Mouse (Mus musculus): Measurements from ENCODE around the gene Usp21. TPM values are rescaled to one million over a fixed set of nuclear protein-coding genes. Genes with fewer than 3 reads are reported as not detected.

Usp21 gene
- polyA plus RNA-seq, 1 experiment from 2014 or later = 15.1 TPM

GRCm38 (mm10) chr1:171235791-171236190 is 52.0 kb downstream of the Usp21 start:
- DNase-seq (no peak), ATAC-seq (no peak)
- H3K4me1 ChIP-seq (ENCODE audit: insufficient read depth) = peaks cover 15% of the 10 kb centered on the region
- H3K27ac ChIP-seq (ENCODE audit: low read depth) = no peak overlapping the region
- TF ChIP-seq CTCF (IDR thresholded peaks at IDR 0.05; ENCODE audit: low read depth) (no peak), EP300 (IDR thresholded peaks at IDR 0.05; ENCODE audit: low read depth) (no peak)
- H3K27me3 ChIP-seq (ENCODE audit: insufficient read depth, low read length) = no peaks in the 10 kb centered on the region
- no peak overlapping the region for H3K9ac ChIP-seq (replicated peaks)
- peaks cover 57% of the 10 kb centered on the region for H3K36me3 ChIP-seq (replicated peaks; ENCODE audit: insufficient read depth, low read length)
- no peaks in the 10 kb centered on the region for H3K9me3 ChIP-seq (ENCODE audit: low read length)
- no peak overlapping the region for H3K4me2 ChIP-seq (ENCODE audit: low read depth, low read length)
- 67% methylated on average over 4 of the region's 4 CpGs for WGBS (ENCODE audit: insufficient replicate concordance)
- H3K4me3 ChIP-seq (ENCODE audit: low read depth, low read length) = no peak overlapping the region

- WGBS (ENCODE audit: insufficient replicate concordance) = 66% methylated on average over 4 of the region's 4 CpGs
- no peaks in the 10 kb centered on the region for H3K27me3 ChIP-seq (ENCODE audit: insufficient read depth, low read length)
- no peak overlapping the region for H3K9ac ChIP-seq (replicated peaks)
- ATAC-seq (no peak), DNase-seq (no peak)
- TF ChIP-seq EP300 (IDR thresholded peaks at IDR 0.05; ENCODE audit: low read depth) (no peak), CTCF (IDR thresholded peaks at IDR 0.05; ENCODE audit: low read depth) (no peak)
- H3K4me1 ChIP-seq (ENCODE audit: insufficient read depth) = peaks cover 23% of the 10 kb centered on the region
- peaks cover 51% of the 10 kb centered on the region for H3K36me3 ChIP-seq (replicated peaks; ENCODE audit: insufficient read depth, low read length)
- H3K9me3 ChIP-seq (ENCODE audit: low read length) = no peaks in the 10 kb centered on the region
- peak overlapping the region; percentile 52 for H3K4me2 ChIP-seq (ENCODE audit: low read depth, low read length)
- H3K27ac ChIP-seq (ENCODE audit: low read depth) = peak overlapping the region; percentile 82
- peak overlapping the region; percentile 48; the same call in 1 of the 2 replicates for H3K4me3 ChIP-seq (ENCODE audit: low read depth, low read length)
Measured at GRCm38 (mm10) chr1:171234538-171234937, 53.3 kb downstream of the Usp21 start.

DNA sequence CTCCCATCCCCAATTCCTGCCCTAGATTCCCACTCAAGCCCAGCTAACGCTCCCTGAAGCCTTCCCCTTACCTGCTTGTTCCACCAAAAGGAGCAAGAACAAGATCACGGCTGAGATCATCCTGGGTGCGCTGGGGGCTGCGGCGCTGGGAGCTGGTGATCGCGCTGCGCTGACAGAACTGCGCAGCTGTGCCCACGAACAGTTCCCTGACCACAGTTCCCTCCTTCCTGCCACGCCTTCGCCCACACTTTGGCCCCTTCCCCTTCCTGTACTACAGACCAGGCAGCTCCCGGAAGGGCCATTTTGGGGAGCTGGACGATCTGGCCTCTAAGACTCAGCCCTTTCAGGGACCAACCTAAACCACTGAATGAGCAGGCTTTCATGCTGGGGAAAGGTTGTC is 53.7 kb downstream of the Usp21 start, which contains the start of gene Fcer1g:
Fcer1g (minus strand) TSS at position 240 of the 400 bp plus-strand sequence.
- WGBS (ENCODE audit: insufficient replicate concordance) = 43% methylated on average over 14 of the region's 14 CpGs
- TF ChIP-seq EP300 (IDR thresholded peaks at IDR 0.05; ENCODE audit: low read depth) (no peak), CTCF (IDR thresholded peaks at IDR 0.05; ENCODE audit: low read depth) (no peak)
- Histone ChIP-seq H3K27ac (ENCODE audit: low read depth) (peak within 1 kb of the TSS; percentile 82), H3K4me3 (ENCODE audit: low read depth, low read length) (peak within 1 kb of the TSS; percentile 48), H3K9ac (replicated peaks) (peak within 1 kb of the TSS; percentile 16), H3K36me3 (replicated peaks; ENCODE audit: insufficient read depth, low read length) (peaks cover 47% of the 10 kb centered on the region), H3K4me1 (ENCODE audit: insufficient read depth) (peaks cover 23% of the 10 kb centered on the region), H3K4me2 (ENCODE audit: low read depth, low read length) (peak within 1 kb of the TSS; percentile 52), H3K9me3 (ENCODE audit: low read length) (no peaks in the 10 kb centered on the region), H3K27me3 (ENCODE audit: insufficient read depth, low read length) (no peaks in the 10 kb centered on the region)
- DNase-seq = peak; percentile 61
- ATAC-seq = peak; percentile 47

DNA sequence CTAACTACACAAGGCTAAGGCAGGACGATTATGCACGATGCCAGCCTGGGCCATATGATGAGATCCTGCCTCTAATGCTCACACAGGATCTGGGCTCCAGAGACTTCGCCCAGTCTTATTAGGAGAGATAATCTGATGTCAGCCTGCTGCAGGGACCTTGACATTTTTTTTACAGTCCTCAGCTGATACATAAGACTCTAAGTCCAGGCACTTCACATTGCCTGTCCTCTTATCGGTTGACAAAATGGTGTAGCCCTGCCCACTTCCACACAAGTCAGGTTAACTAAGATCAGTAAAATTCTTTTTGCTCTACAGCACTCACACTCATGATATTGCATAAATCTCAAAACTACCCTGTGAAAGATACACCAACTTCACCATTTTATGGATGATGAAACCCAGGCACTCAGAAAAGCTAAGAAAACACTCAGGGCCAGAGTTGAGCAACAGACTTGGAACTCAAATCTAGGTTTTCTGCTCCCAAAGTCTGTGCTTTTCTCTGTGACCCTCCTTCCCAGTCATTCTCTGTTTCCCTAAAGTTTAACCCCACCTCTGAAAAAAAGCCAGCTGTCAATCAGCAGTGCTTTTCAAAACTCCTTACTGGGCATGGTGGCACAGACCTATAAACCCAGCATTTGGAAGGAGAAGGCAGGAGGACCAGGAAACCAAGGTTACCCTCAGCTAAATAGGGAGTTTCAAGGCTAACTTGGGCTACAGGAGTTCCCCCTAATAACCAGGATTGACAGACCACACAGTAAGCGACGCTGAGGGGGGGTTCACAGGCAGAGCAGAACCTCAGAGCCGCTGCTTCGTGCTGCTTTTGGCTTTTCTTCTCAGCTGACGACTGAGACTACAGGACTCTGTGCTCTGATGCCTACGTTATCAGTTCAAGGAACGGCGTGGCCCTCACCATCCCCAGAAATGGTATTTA is 54.7 kb downstream of the Usp21 start:
- H3K27ac ChIP-seq (ENCODE audit: low read depth) = peak overlapping the region; percentile 82
- peaks cover 23% of the 10 kb centered on the region for H3K4me1 ChIP-seq (ENCODE audit: insufficient read depth)
- H3K9ac ChIP-seq (replicated peaks) = peak overlapping the region; percentile 16
- ATAC-seq = no peak
- peak overlapping the region; percentile 51 for H3K4me2 ChIP-seq (ENCODE audit: low read depth, low read length)
- peak overlapping the region; percentile 48 for H3K4me3 ChIP-seq (ENCODE audit: low read depth, low read length)
- no peaks in the 10 kb centered on the region for H3K27me3 ChIP-seq (ENCODE audit: insufficient read depth, low read length)
- H3K9me3 ChIP-seq (ENCODE audit: low read length) = no peaks in the 10 kb centered on the region
- 42% methylated on average over 12 of the region's 12 CpGs for WGBS (ENCODE audit: insufficient replicate concordance)
- H3K36me3 ChIP-seq (replicated peaks; ENCODE audit: insufficient read depth, low read length) = peaks cover 38% of the 10 kb centered on the region
- TF ChIP-seq EP300 (IDR thresholded peaks at IDR 0.05; ENCODE audit: low read depth) (no peak), CTCF (IDR thresholded peaks at IDR 0.05; ENCODE audit: low read depth) (no peak)
- no peak for DNase-seq

DNA sequence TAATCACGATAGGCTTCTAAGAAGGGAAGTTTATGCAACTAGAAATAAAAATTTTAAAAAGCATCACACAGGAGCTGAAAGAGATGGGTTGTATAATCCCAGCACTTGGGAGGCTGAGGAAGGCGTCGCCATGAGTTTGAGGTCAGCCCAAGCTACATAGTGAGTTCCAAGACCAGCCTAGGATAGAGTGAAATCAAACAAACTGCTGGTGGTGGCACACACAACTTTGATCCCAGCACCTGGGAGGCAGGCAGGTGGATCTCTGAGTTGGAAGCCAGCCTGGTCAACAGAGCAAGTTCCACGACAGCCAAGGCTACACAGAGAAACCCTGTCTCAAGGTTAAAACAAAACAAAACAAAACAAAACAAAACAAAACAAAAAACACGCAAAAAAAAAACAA is 55.4 kb downstream of the Usp21 start:
- no peak for ATAC-seq
- peaks cover 23% of the 10 kb centered on the region for H3K4me1 ChIP-seq (ENCODE audit: insufficient read depth)
- H3K9ac ChIP-seq (replicated peaks) = no peak overlapping the region
- no peak for TF ChIP-seq CTCF (IDR thresholded peaks at IDR 0.05; ENCODE audit: low read depth)
- TF ChIP-seq EP300 (IDR thresholded peaks at IDR 0.05; ENCODE audit: low read depth) = no peak
- H3K9me3 ChIP-seq (ENCODE audit: low read length) = no peaks in the 10 kb centered on the region
- peak overlapping the region; percentile 51 for H3K4me2 ChIP-seq (ENCODE audit: low read depth, low read length)
- 53% methylated on average over 5 of the region's 5 CpGs for WGBS (ENCODE audit: insufficient replicate concordance)
- peak overlapping the region; percentile 48 for H3K4me3 ChIP-seq (ENCODE audit: low read depth, low read length)
- no peak for DNase-seq
- peaks cover 31% of the 10 kb centered on the region for H3K36me3 ChIP-seq (replicated peaks; ENCODE audit: insufficient read depth, low read length)
- peak overlapping the region; percentile 82 for H3K27ac ChIP-seq (ENCODE audit: low read depth)
- no peaks in the 10 kb centered on the region for H3K27me3 ChIP-seq (ENCODE audit: insufficient read depth, low read length)

Other genes with a start within 250 kb of the Usp21 start
- gene Fcgr3, start 223.1 kb downstream of the Usp21 start, polyA plus RNA-seq (2015; fragmentation: Nextera tagmentation; extraction: Ambion mirVana) = 40.3 and 41.8 TPM in 2 replicates
- gene Cfap126, start 174.1 kb downstream of the Usp21 start, polyA plus RNA-seq (2015; fragmentation: Nextera tagmentation; extraction: Ambion mirVana) = 0.90 and 1.5 TPM in 2 replicates
- 207 and 212 TPM in 2 replicates for gene Sdhc, start 137.4 kb downstream of the Usp21 start, polyA plus RNA-seq (2015; fragmentation: Nextera tagmentation; extraction: Ambion mirVana)
- gene Mpz, start 137.3 kb downstream of the Usp21 start, polyA plus RNA-seq (2015; fragmentation: Nextera tagmentation; extraction: Ambion mirVana) = 0.05 and 0.12 TPM in 2 replicates
- 6.7 and 8.2 TPM in 2 replicates for gene Pcp4l1, start 91.7 kb downstream of the Usp21 start, polyA plus RNA-seq (2015; fragmentation: Nextera tagmentation; extraction: Ambion mirVana)
- gene Nr1i3, start 74.0 kb downstream of the Usp21 start, polyA plus RNA-seq (2015; fragmentation: Nextera tagmentation; extraction: Ambion mirVana) = 49.6 and 53.1 TPM in 2 replicates
- 5.7 and 6.6 TPM in 2 replicates for gene Tomm40l, start 65.5 kb downstream of the Usp21 start, polyA plus RNA-seq (2015; fragmentation: Nextera tagmentation; extraction: Ambion mirVana)
- 20,306 and 20,852 TPM in 2 replicates for gene Apoa2, start 62.9 kb downstream of the Usp21 start, polyA plus RNA-seq (2015; fragmentation: Nextera tagmentation; extraction: Ambion mirVana)
- 171 and 176 TPM in 2 replicates for gene Fcer1g, start 53.6 kb downstream of the Usp21 start, polyA plus RNA-seq (2015; fragmentation: Nextera tagmentation; extraction: Ambion mirVana)
- 0.41 and 0.51 TPM in 2 replicates for gene Adamts4, start 37.6 kb downstream of the Usp21 start, polyA plus RNA-seq (2015; fragmentation: Nextera tagmentation; extraction: Ambion mirVana)
- gene Ndufs2, start 36.6 kb downstream of the Usp21 start, polyA plus RNA-seq (2015; fragmentation: Nextera tagmentation; extraction: Ambion mirVana) = 158 and 170 TPM in 2 replicates
- 16.0 and 16.7 TPM in 2 replicates for gene B4galt3, start 17.7 kb downstream of the Usp21 start, polyA plus RNA-seq (2015; fragmentation: Nextera tagmentation; extraction: Ambion mirVana)
- 61.5 and 69.6 TPM in 2 replicates for gene Ppox, start 6.8 kb downstream of the Usp21 start, polyA plus RNA-seq (2015; fragmentation: Nextera tagmentation; extraction: Ambion mirVana)
- 58.1 and 59.6 TPM in 2 replicates for gene Ufc1, start 7.0 kb upstream of the Usp21 start, polyA plus RNA-seq (2015; fragmentation: Nextera tagmentation; extraction: Ambion mirVana)
- gene Dedd, start 41.2 kb upstream of the Usp21 start, polyA plus RNA-seq (2015; fragmentation: Nextera tagmentation; extraction: Ambion mirVana) = 16.4 and 17.7 TPM in 2 replicates
- gene Nit1, start 57.7 kb upstream of the Usp21 start, polyA plus RNA-seq (2015; fragmentation: Nextera tagmentation; extraction: Ambion mirVana) = 73.4 and 74.6 TPM in 2 replicates
- gene Pfdn2, start 57.7 kb upstream of the Usp21 start, polyA plus RNA-seq (2015; fragmentation: Nextera tagmentation; extraction: Ambion mirVana) = 46.2 and 47.7 TPM in 2 replicates
- gene Klhdc9, start 72.8 kb upstream of the Usp21 start, polyA plus RNA-seq (2015; fragmentation: Nextera tagmentation; extraction: Ambion mirVana) = 0.59 and 0.60 TPM in 2 replicates
- 0.15 and 0.22 TPM in 2 replicates for gene Nectin4, start 82.1 kb upstream of the Usp21 start, polyA plus RNA-seq (2015; fragmentation: Nextera tagmentation; extraction: Ambion mirVana)
- 5.6 and 7.0 TPM in 2 replicates for gene Arhgap30, start 101.0 kb upstream of the Usp21 start, polyA plus RNA-seq (2015; fragmentation: Nextera tagmentation; extraction: Ambion mirVana)
- gene Usf1, start 123.3 kb upstream of the Usp21 start, polyA plus RNA-seq (2015; fragmentation: Nextera tagmentation; extraction: Ambion mirVana) = 22.6 and 25.4 TPM in 2 replicates
- 36.5 and 37.8 TPM in 2 replicates for gene Tstd1, start 130.9 kb upstream of the Usp21 start, polyA plus RNA-seq (2015; fragmentation: Nextera tagmentation; extraction: Ambion mirVana)
- 57.9 and 61.7 TPM in 2 replicates for gene F11r, start 149.5 kb upstream of the Usp21 start, polyA plus RNA-seq (2015; fragmentation: Nextera tagmentation; extraction: Ambion mirVana)
- 8.4 and 8.9 TPM in 2 replicates for gene Alyref2, start 215.5 kb upstream of the Usp21 start, polyA plus RNA-seq (2015; fragmentation: Nextera tagmentation; extraction: Ambion mirVana)
- not detected in 2 replicates for gene Itln1, start 247.3 kb upstream of the Usp21 start, polyA plus RNA-seq (2015; fragmentation: Nextera tagmentation; extraction: Ambion mirVana)